In the genomic region with DNA sequence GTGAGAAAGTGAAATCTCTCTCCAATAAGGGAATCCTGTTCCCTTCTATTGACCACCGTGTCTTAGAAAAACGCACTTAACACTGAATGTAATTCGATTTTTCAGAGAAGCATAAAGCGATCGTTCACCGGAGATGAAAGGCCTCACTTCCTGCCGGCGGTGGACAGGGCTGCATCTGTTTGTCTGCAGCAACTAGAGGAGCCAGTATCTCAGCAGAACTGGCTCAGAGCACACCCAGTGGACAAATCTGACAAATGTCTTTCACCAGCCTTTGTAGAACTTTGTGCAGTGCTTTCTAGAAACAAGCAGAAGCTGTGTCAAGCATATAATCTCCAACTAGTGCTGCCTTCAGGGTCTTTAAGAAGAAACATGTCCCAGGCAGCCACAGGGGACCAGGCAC, we compare ENCODE assay signal across 9 mouse cellular contexts. TPM values are rescaled to one million over a fixed set of nuclear protein-coding genes. Genes with fewer than 3 reads are reported as not detected.
A peak's percentile ranks its signal among the peaks of the same experiment; 100 is the strongest.
DNase-seq lines count a peak whose midpoint lies in the region; ATAC-seq and TF ChIP-seq lines count a peak whose summit lies in the region.
"Had no signal": no experiment of that assay in that cellular context is flagged by ENCODE, and none has a peak within 500 bp of the region (broad histone marks: within the 10 kb centered on the region; RNA-seq: fewer than 3 reads in every experiment).

No protein-coding gene starts in this region.

- H3K4me2 ChIP-seq in heart, embryonic 13.5 days: peak overlapping the region; percentile 38
- peak overlapping the region; percentile 53; the same call in 1 of the 2 replicates for H3K4me2 ChIP-seq in CH12.LX (ENCODE audit: insufficient read depth, low read depth, poor library complexity, severe bottlenecking)
- no peak overlapping the region for H3K4me2 ChIP-seq in intestine, embryonic 16.5 days (ENCODE audit: low read depth, low read length)

- TF ChIP-seq CTCF in CH12.LX (conservative IDR thresholded peaks at IDR 0.05 in 1 of 2, IDR thresholded peaks at IDR 0.05 in 1 of 2; ENCODE audit: low read depth in 2 of 2, low read length in 2 of 2): peak in 1 of 2 experiments; percentile 59; a peak in 2 of 4 replicates
- no peak for TF ChIP-seq CTCF in gastrocnemius, adult 2 months (IDR thresholded peaks at IDR 0.05)

- H3K79me2 ChIP-seq in CH12.LX (replicated peaks; ENCODE audit: control insufficient read depth, extremely low read depth, insufficient read depth, poor library complexity, severe bottlenecking): no peaks in the 10 kb centered on the region

- no peak for TF ChIP-seq EP300 in CH12.LX (IDR thresholded peaks at IDR 0.05; ENCODE audit: low read length)

- H3K4me3 ChIP-seq in heart, embryonic 13.5 days: no peak overlapping the region
- H3K4me3 ChIP-seq in CH12.LX (replicated peaks in 1 of 3; ENCODE audit: low read depth in 2 of 3, low read length in 2 of 3, poor library complexity in 1 of 3): no peak overlapping the region
- no peak overlapping the region for H3K4me3 ChIP-seq in intestine, embryonic 16.5 days (ENCODE audit: low read length)
- H3K4me3 ChIP-seq in gastrocnemius, adult 2 months: no peak overlapping the region

- intact Hi-C loops in heart, postnatal 25 days (cut with DNase I): no loop called here
- intact Hi-C loops in gastrocnemius, adult 2 months (cut with DNase I): no loop called here

- no peak for ATAC-seq in heart, embryonic 13.5 days (ENCODE audit: extremely low read depth, insufficient number of reproducible peaks, low FRiP score, low TSS enrichment)
- peak; percentile 67 for ATAC-seq in intestine, embryonic 16.5 days
- no peak for ATAC-seq in monocyte, adult 5-6 weeks (replicated peaks; ENCODE audit: insufficient number of reproducible peaks, low FRiP score, low TSS enrichment, poor library complexity, severe bottlenecking)

- whole genome bisulfite sequencing in heart, embryonic 13.5 days: 8% methylated on average over 8 of the region's 8 CpGs
- 6% methylated on average over 8 of the region's 8 CpGs for WGBS in intestine, embryonic 16.5 days

- peak overlapping the region; percentile 24; the same call in 1 of the 2 replicates for H3K9ac ChIP-seq in heart, embryonic 13.5 days
- H3K9ac ChIP-seq in CH12.LX (ENCODE audit: insufficient read depth, low read depth): no peak overlapping the region
- no peak overlapping the region for H3K9ac ChIP-seq in intestine, embryonic 16.5 days (ENCODE audit: low read depth, low read length)

- TF ChIP-seq RAD21 in CH12.LX (IDR thresholded peaks at IDR 0.05; ENCODE audit: low read depth, low read length): peak; percentile 19

- no peak overlapping the region; the same call in 1 of the 2 replicates for H3K27ac ChIP-seq in heart, embryonic 13.5 days (replicated peaks)
- H3K27ac ChIP-seq in CH12.LX (ENCODE audit: insufficient read depth, low read depth): no peak overlapping the region
- H3K27ac ChIP-seq in intestine, embryonic 16.5 days (ENCODE audit: low read length): 0 out of 2 replicates have a peak overlapping the region, but pooled peaks have one; percentile 11
- H3K27ac ChIP-seq in gastrocnemius, adult 2 months: no peak overlapping the region

- no peaks in the 10 kb centered on the region for H3K27me3 ChIP-seq in heart, embryonic 13.5 days (replicated peaks)
- peaks cover 31% of the 10 kb centered on the region for H3K27me3 ChIP-seq in CH12.LX (replicated peaks)
- no peaks in the 10 kb centered on the region for H3K27me3 ChIP-seq in intestine, embryonic 16.5 days (replicated peaks; ENCODE audit: control insufficient read depth, insufficient read depth, low read length)

- TF ChIP-seq POLR2A in CH12.LX (IDR thresholded peaks at IDR 0.05; ENCODE audit: low read depth, low read length): no peak

- H3K36me3 ChIP-seq in heart, embryonic 13.5 days: no peaks in the 10 kb centered on the region
- no peaks in the 10 kb centered on the region for H3K36me3 ChIP-seq in CH12.LX (replicated peaks in 1 of 2; ENCODE audit: control insufficient read depth in 1 of 2, insufficient read depth in 1 of 2, low read length in 1 of 2)
- no peaks in the 10 kb centered on the region for H3K36me3 ChIP-seq in intestine, embryonic 16.5 days (ENCODE audit: control insufficient read depth, insufficient read depth, low read length)

- no peak for DNase-seq in heart, postnatal 25 days (ENCODE audit: low spot score)
- peak; percentile 26 for DNase-seq in CH12.LX (ENCODE audit: extremely low read depth)
- peak; percentile 65 for DNase-seq in embryo, embryonic 11 days
- no peak for DNase-seq in gastrocnemius, adult 2 months
- no peak for DNase-seq in cerebellum, adult 11 months

- H3K9me3 ChIP-seq in heart, embryonic 13.5 days: no peaks in the 10 kb centered on the region
- no peaks in the 10 kb centered on the region for H3K9me3 ChIP-seq in CH12.LX (replicated peaks; ENCODE audit: low read length)
- no peaks in the 10 kb centered on the region for H3K9me3 ChIP-seq in intestine, embryonic 16.5 days (ENCODE audit: control insufficient read depth, low read length)

- H3K4me1 ChIP-seq in heart, embryonic 13.5 days: peaks cover 15% of the 10 kb centered on the region; the same call in 1 of the 2 replicates
- H3K4me1 ChIP-seq in CH12.LX (ENCODE audit: control insufficient read depth in 1 of 2, insufficient read depth in 2 of 2): peaks cover 0 to 3% of the 10 kb centered on the region in 2 experiments; a peak in 1 of 4 replicates
- H3K4me1 ChIP-seq in intestine, embryonic 16.5 days (ENCODE audit: control insufficient read depth, insufficient read depth, low read length): peaks cover 6% of the 10 kb centered on the region; the same call in 1 of the 2 replicates

- in situ Hi-C loops in CH12.LX (cut with MboI; ENCODE audit: low pct_ligation_motif_present, low pct_unique_long_range_greater_than_20kb, low sequenced_read_pairs): loop anchor here (10.0 kb wide), 1 partner anchor 106 kb away; no protein-coding TSS in a partner anchor

- dilution Hi-C loops in CH12.LX (cut with MboI; ENCODE audit: extremely low pct_ligation_motif_present, extremely low pct_unique_long_range_greater_than_20kb, low sequenced_read_pairs): no loop called here

TF ChIP-seq in CH12.LX, 34 proteins besides CTCF, POLR2A, EP300 and RAD21:
- TF ChIP-seq ELF1 (IDR thresholded peaks at IDR 0.05; ENCODE audit: low read depth, low read length) (peak; percentile 28; the same call in 1 of the 2 replicates), GABPA (IDR thresholded peaks at IDR 0.05; ENCODE audit: insufficient replicate concordance, low read depth, low read length) (no peak)

RNA-seq across cellular contexts. Expression of a gene that starts 14.5 kb away (rescaled TPM):
- polyA plus RNA-seq in heart, embryonic 13.5 days (2015; fragmentation: Nextera tagmentation; extraction: Ambion mirVana): 1.5 and 2.7 TPM in 2 replicates
- total RNA-seq in heart, postnatal 25 days (2021): 1 to 10 TPM; 1.4 to 1.5 TPM
- total RNA-seq in CH12.LX (2012; rRNA removed) (0.08 and 0.30 TPM in 2 replicates), CH12.LX (2014; rRNA removed) (0.34 and 0.36 TPM in 2 replicates)
- 1.5 and 1.6 TPM in 2 replicates for polyA plus RNA-seq in CH12.LX (2012; ENCODE audit: insufficient read length, low read depth)
- polyA plus RNA-seq in intestine, embryonic 16.5 days (2015; fragmentation: Nextera tagmentation; extraction: Ambion mirVana): 3.4 and 4.6 TPM in 2 replicates
- total RNA-seq in gastrocnemius, adult 2 months (2021): 1 to 10 TPM in 1 of 2 experiments, under 1 TPM in 1; 0.66 to 1.3 TPM
- total RNA-seq in monocyte, adult 5-6 weeks (2017): 1.3 to 4.1 TPM in 2 of 3 replicates, not detected in the other

RNA-seq across cellular contexts. Expression of a gene that starts 42.0 kb away (rescaled TPM):
- 16.0 and 19.4 TPM in 2 replicates for polyA plus RNA-seq in heart, embryonic 13.5 days (2015; fragmentation: Nextera tagmentation; extraction: Ambion mirVana)
- 10 to 100 TPM; 13.3 to 14.5 TPM for total RNA-seq in heart, postnatal 25 days (2021)
- total RNA-seq in CH12.LX (2012; rRNA removed) (31.2 and 36.4 TPM in 2 replicates), CH12.LX (2014; rRNA removed) (51.0 and 53.8 TPM in 2 replicates)
- polyA plus RNA-seq in CH12.LX (2012; ENCODE audit: insufficient read length, low read depth): 43.4 and 56.7 TPM in 2 replicates
- polyA plus RNA-seq in intestine, embryonic 16.5 days (2015; fragmentation: Nextera tagmentation; extraction: Ambion mirVana): 20.8 and 22.1 TPM in 2 replicates
- 1 to 10 TPM; 6.8 to 9.9 TPM for total RNA-seq in gastrocnemius, adult 2 months (2021)
- total RNA-seq in monocyte, adult 5-6 weeks (2017): 32.8 to 44.4 TPM (median 35.9 TPM) in 3 replicates

RNA-seq across cellular contexts. Expression of a gene that starts 42.0 kb away (rescaled TPM):
- 18.8 and 21.5 TPM in 2 replicates for polyA plus RNA-seq in heart, embryonic 13.5 days (2015; fragmentation: Nextera tagmentation; extraction: Ambion mirVana)
- total RNA-seq in heart, postnatal 25 days (2021): 10 to 100 TPM; 19.0 to 19.5 TPM
- total RNA-seq in CH12.LX (2012; rRNA removed): 20.4 and 23.0 TPM in 2 replicates
- 32.7 and 35.9 TPM in 2 replicates for total RNA-seq in CH12.LX (2014; rRNA removed)
- 15.4 and 18.7 TPM in 2 replicates for polyA plus RNA-seq in CH12.LX (2012; ENCODE audit: insufficient read length, low read depth)
- 17.7 and 18.6 TPM in 2 replicates for polyA plus RNA-seq in intestine, embryonic 16.5 days (2015; fragmentation: Nextera tagmentation; extraction: Ambion mirVana)
- 10 to 100 TPM in 1 of 2 experiments, 1 to 10 TPM in 1; 5.6 to 10.3 TPM for total RNA-seq in gastrocnemius, adult 2 months (2021)
- 13.8 to 17.9 TPM (median 14.6 TPM) in 3 replicates for total RNA-seq in monocyte, adult 5-6 weeks (2017)

RNA-seq across cellular contexts. Expression of a gene that starts 54.0 kb away (rescaled TPM):
- polyA plus RNA-seq in heart, embryonic 13.5 days (2015; fragmentation: Nextera tagmentation; extraction: Ambion mirVana): 0.18 and 0.19 TPM in 2 replicates
- total RNA-seq in heart, postnatal 25 days (2021): not detected
- total RNA-seq in CH12.LX (2012; rRNA removed): not detected in 2 replicates
- not detected in 2 replicates for total RNA-seq in CH12.LX (2014; rRNA removed)
- not detected in 2 replicates for polyA plus RNA-seq in CH12.LX (2012; ENCODE audit: insufficient read length, low read depth)
- polyA plus RNA-seq in intestine, embryonic 16.5 days (2015; fragmentation: Nextera tagmentation; extraction: Ambion mirVana): 2.2 and 2.8 TPM in 2 replicates
- total RNA-seq in gastrocnemius, adult 2 months (2021): not detected
- total RNA-seq in monocyte, adult 5-6 weeks (2017): not detected in 3 replicates
- polyA plus RNA-seq: spleen, adult 2 months had no signal

Comparison
In these comparisons a context has a peak if more than half of its experiments do, and no peak if none do; other contexts are left out.
1. DNase-seq: peak in CH12.LX (single experiment) and embryo, embryonic 11 days (single experiment); none in heart, postnatal 25 days (single experiment), gastrocnemius, adult 2 months (single experiment) and cerebellum, adult 11 months (single experiment).